Mouse (Mus musculus): ENCODE results near the gene Gm14862.
"Not testable (repeated sequence)": the region's sequence is repeated elsewhere in the genome, so short reads cannot be mapped to it uniquely, and the experiment has no call there.

The Gm14862 gene

DNA sequence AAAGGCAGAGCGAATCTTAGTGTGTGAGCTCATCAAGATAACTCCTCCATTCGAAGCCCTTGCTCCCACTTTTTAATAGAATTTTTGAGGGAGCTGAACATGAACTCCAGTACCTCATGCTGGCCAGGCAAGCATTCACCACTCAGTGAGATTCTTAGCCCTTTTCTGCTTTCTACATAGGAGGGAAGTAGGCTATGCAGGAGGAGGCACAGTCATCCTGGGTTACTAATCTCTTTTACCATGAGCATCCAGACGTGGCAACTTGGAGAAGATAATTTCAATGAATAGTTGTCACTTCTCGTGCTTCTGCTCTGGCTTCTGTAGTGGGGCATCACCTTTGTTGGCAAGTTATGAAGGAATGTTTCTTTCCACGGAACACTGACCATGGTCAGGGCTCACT lies at the start of gene Gm14862:
TSS of gene Gm14862 (minus strand) at position 134 of the 400 bp plus-strand sequence.
- DNase-seq (ENCODE audit: low spot score in 2 of 2): no peak

DNA sequence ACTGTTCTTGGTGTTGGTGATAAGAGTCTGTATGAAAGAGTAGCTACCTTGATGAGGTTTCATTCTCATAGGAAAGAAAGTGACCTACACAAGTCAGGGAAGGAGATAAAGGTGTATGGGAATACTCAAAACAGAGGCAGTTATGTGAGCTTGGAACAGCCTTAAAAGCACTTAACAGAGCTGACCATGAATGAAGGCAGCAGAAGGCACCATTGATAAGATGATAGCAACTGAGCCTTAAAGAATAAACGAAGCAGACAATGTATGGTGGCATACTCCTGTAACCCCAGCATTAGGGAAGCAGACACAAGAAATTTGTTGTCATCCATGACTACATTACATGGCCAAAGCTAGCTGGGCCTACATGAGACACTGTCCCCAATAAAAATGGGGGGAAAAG lies 46.8 kb upstream of the Gm14862 start:
- no peak for DNase-seq (ENCODE audit: low spot score in 2 of 2)

DNA sequence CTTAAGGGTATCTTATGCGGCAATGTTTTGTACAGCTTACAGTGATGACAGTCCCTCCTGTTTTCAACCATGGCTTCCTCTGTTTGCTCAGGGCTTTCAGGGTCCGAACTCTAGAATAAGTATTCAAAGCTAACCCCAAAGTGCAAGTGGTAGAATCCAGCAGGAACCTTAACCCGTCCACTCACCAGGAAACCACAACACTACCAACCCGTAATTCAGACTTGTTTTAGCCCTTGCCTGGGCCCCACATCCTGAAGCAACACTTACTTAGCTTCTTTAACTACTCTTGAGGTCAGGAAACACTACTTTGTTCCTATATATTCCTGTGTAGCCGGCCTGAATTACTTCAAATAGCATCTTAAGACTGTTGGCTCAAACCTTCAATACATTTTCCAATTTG lies 46.1 kb upstream of the Gm14862 start:
- DNase-seq (ENCODE audit: low spot score in 2 of 2): no peak

DNA sequence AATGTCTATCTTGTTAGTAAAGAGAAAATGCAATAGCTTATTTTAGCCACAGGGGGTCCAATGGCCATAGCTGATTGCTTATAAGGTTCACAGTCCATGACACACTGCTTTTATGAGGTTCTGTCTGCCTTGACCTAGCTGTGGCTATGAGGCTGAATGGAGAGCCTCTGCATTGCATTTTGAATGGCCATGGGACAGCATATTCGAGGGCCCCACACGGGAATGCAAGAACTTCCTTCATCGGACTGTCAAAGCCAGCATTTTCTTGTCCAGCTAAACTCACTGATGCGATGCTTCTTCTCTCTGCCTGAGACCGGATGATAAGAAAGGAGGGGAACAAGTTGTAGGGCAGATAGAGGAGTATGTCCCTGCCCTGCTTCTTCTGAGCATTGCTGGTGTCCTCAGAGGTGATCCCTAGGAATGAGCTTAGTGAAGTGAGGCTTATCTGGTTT lies 41.7 kb upstream of the Gm14862 start:
- DNase-seq (ENCODE audit: low spot score in 2 of 2): no peak

DNA sequence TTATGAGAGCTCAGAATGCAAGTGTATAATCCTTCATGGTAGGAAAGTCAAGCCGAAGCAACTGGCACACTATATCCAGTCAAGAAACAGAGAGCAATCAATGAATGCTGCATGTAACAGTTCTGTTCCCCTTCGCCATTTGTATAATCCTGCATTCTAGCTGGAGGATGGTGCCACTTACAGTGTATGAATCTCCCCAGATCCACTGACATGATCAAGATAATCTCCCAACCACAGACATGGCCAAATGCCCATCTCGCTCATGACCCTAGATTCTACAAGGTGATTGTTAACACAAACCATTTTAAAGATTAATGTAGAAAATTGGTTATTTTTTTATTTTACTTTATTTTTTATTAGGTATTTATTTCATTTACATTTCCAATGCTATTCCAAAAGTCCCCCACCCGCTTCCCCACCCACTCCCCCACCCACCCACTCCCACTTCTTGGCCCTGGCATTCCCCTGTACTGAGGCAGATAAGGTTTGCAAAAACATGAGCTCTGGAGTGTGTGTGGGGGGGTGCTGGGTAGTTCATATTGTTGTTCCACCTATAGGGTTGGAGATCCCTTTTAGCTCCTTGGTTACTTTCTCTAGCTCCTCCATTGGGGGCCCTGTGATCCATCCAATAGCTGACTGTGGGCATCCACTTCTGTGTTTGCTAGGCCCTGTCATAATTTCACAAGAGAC lies 36.6 kb upstream of the Gm14862 start:
- DNase-seq (ENCODE audit: low spot score in 2 of 2): not testable (repeated sequence)

DNA sequence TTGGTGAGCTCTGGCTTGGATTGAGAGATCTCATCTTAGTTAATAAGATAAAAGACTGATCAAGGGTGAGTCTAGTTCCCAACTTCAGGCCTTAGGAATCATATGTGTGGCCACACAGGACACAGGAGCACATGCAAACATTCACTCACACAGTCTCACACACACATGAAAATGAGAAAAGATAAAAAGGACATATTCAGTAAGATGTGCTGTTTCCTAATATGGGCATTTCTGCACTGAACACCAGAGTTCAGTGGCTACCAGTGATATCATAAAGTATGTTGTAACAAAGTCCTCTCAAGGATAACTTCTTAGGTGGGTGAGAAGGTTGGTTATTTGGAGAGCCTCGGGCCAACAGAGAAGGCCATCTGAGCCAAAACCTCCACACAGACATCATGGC lies 26.8 kb upstream of the Gm14862 start, which contains the start of gene H2al1m:
TSS of gene H2al1m (plus strand) at position 301 of the 400 bp plus-strand sequence.
- not testable (repeated sequence) for DNase-seq (ENCODE audit: low spot score in 2 of 2)

DNA sequence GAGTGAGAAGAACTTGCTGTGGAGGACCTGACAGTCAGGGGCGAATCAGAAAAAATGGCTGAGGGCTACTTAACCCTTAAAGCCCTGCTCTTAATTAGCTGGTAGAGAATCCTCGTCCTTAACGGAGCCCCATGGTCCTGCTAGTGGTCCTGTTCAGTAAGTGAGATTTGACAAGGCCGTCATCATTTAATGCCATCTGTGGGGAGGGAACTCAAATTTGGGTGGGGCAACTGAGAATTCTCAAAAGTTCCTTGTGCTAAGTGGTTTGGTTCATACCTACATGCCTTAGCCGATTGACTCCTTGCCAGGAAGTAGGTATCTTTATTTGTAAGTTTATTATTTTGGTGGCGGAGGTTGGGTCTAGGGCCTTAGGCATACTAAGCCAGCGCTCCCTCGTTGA lies 17.6 kb upstream of the Gm14862 start:
- no peak for DNase-seq (ENCODE audit: low spot score in 2 of 2)

DNA sequence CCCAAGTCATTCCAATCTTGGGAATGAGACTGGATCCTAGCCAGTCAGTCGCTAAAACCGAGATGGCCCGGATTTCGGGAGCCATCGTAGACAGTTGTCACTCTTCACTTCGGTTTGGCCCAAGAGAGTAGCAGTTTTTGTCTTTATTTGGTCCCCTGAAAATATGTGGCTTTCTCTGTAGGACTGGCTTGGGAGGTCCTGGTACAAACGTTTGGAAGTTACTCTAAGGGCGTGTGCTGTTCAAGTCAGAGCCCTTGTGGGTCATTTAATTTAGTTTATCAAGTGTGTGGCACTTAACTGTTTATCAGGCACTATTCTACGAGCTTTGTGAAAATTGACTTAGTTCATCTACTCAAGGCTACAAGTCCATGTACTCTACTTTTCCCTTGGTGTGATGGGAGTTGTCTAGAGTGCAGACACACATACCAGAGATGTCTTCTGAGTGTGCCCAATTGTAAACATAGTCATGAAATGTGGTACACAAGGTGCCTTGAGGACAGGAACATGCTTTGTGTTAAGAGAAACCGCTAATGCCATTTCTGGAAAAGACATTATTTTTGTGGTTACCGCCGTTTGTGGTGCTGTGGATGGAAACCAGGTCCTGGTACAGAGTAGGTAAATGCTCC lies 16.8 kb upstream of the Gm14862 start:
- no peak for DNase-seq (ENCODE audit: low spot score in 2 of 2)

DNA sequence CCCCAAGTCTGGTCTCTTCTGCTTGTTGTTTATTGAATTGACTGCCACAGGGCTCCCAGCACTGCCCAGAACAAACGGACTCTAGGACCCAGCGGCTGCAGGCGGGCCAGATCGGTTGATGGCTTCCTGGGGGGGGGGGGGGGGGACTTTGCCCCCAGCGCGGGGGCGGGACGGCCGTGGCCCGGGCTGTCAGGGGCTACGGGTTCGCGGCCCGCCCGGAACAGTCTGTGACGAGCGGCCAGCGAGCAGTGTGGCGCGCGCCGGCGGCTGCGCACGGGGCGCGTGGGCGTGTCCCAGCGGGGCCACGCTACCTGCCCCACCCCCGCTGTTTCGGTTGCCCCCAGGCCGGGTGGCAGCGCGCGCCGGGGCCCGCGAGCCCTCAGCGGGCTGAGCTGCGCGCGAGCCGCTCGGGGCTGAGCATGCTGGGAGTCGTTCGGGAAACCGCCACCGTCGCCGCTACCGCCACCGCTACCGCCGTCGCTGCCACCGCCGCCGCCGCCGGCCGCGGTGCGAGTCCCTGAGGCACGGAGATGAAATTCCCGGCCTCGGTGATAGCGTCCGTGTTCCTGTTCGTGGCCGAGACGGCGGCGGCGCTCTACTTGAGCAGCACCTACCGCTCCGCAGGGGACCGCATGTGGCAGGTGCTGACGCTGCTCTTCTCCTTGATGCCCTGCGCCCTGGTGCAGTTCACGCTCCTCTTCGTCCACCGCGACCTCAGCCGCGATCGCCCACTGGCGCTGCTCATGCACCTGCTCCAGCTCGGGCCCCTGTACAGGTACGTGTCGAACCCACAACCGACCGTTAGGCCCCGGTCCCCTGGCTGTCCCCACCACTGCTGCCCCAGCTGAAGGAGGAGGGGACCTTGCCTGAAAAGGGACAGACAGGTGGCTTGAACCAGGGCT lies 16.0 kb upstream of the Gm14862 start, which contains the start of gene Xk:
TSS of gene Xk (plus strand) at position 297 of the 902 bp plus-strand sequence.
- peak; percentile 12 to 27 for DNase-seq (ENCODE audit: low spot score in 2 of 2)

DNA sequence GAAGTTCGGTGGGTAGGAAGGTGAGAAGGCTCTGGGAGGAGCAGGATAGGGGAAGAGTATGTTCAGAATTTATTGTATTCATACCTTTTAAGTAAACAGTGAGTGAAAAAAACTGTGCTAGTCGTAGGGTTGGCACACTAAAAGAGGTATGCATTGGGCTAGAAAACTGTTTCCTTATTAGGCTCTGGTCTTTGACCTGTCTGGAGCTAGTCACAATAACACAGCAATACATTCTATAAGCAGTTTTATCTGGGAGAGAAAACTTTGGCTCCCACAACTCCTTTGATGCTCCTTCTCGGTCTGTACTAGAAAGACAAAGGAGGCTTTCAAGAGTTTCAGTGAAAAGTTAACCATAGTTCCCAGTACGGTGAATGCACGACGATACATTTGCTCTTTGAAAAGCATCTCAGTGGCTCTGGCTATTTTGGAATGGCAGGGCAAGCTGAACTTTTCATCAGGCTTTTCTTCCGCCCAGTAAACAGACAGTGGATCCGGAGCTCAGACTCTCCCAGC lies 15.3 kb upstream of the Gm14862 start:
- DNase-seq (ENCODE audit: low spot score in 2 of 2): no peak

DNA sequence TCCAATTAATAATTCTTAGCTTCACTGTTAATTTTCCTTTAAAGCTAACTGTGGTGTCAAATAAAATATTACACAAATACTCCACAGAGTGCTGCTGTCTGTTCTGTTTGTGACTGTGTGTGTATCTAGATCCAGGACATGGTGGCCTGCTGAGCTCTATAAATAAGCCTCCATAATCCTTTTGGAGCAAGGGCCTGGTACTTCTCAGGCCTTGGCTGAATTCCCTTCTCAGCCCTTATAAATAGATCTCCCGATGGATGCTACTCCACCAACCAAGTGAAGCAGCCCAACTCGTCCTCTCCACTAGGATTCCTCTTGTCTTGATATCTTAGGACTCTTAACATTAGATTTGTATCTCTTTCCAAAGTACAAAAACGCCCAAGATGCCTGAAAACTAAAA lies 14.4 kb upstream of the Gm14862 start:
- no peak for DNase-seq (ENCODE audit: low spot score in 2 of 2)

DNA sequence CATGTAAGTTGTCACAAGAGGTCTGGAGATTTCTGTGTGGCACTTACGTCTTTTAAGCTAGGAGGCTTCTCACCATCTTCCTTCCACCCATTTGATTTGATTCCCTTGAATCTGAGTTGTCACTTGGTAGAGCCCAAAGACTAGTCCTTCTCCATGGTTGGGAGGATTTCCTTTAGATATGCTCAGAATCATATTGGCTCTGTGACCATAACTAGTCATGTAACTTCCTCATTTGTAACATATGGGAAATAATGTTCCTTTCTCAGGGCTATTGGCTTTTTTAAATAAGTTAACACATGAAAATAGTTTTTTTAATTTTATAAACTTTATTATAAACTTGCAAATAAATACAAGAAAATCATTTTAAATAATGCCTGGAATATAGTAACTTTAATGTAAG lies 2.6 kb upstream of the Gm14862 start:
- no peak for DNase-seq (ENCODE audit: low spot score in 2 of 2)

DNA sequence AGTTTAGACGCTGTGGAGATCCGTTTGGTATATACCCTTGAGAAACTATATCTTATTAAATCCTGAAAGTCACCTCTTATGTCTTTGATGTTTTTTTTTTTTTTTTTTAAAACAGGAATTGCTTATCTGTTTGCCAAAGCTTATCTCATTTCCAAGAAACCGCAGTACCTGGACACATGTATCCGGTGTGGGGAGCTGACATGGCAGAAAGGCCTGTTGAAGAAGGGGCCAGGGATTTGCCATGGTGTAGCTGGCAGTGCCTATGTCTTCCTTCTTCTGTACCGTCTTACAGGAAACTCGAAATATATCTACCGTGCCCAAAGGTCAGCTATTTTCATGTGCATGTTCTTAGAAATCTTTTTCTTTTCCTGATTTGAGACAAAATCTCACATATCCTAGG lies 1.1 kb upstream of the Gm14862 start:
- no peak for DNase-seq (ENCODE audit: low spot score in 2 of 2)

DNA sequence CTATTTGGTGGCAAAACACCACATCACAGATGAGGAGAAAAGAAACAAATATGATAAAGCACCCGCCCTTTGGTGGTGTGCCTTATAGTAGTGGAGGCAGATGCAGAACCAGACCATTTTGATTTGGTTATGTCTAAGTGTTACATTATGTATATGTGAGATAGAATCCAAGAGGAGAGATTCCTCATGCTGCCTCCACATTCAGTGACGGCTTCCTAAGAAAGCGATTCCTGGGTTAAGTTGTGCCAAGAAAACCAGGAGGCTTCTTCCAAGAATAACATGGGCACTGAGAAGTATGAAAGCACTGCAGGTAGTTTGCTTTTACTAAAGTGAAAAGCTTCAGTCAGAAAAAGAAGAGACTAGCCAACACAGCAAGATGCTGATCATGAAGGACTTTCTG lies 1.8 kb downstream of the Gm14862 start:
- no peak for DNase-seq (ENCODE audit: low spot score in 2 of 2)

DNA sequence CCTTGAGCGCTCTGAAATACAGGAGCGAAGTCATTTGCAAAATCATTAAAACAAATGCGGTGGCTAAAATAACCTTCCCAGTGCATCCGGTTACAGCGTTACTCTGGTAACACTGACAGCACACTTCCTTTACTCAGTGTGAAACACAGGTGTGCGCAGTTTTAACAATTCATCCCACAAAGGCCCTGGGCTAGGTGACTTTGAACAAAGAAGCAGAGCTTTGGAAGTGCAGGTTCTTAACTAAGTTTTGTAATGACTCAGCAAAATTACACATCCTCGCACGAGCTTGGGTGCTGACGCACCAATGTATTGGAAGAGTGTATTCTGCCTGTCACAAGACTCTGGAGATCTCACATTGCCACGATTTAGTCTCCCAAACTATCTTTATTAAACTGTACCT lies 2.7 kb downstream of the Gm14862 start:
- no peak for DNase-seq (ENCODE audit: low spot score in 2 of 2)

DNA sequence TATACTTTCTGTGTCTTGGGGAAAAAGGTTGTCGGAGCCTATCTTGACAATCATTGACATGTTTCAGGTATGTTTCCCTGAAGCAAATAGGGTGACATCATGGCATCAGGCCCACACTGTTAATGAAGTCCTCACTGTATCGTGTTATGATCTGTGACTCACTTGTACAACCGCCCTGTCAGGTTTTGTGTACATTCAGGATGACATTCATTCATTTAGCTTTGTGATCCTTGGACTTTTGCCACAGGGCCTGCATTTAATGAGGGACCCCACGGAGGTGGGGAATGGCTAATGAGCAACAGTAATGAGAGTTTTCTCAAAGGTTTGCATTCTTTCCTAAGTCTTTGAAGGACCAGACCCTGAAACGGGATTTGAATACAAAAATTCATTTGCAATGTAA lies 7.8 kb downstream of the Gm14862 start:
- DNase-seq (ENCODE audit: low spot score in 2 of 2): no peak

DNA sequence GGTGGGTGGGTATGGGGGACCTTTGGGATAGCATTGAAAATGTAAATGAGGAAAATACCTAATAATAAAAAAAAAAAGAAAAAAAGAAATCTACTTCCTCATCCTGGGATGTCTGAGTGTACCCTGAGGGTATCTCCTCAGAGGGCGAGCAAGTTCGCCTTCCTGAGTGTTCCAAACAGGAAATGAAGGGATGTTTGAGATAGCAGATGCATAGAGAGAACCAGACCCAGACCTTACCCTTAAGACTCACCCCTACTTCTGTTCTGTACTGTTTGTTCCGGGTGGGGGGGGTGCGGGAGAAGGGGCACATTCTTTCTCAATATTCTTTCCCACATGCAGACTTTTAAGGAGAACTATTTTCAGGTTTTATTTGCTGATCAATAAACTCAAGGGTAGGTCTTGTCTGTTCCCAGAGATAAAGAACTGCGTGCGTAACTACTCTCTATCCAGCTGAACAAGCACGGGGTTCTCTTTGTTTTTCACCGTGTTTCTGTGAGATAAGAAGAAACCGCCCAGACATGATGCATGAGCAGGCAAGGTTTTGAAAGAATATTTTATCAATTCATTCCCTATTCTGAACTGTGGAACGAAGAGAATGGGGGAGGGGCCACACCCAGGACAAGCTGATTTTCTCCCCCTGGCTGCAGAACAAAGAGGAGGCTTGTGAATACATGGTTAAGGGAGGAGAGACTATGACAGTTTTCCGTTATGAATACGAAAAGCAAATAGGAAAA lies 11.9 kb downstream of the Gm14862 start:
- DNase-seq (ENCODE audit: low spot score in 2 of 2): no peak

DNA sequence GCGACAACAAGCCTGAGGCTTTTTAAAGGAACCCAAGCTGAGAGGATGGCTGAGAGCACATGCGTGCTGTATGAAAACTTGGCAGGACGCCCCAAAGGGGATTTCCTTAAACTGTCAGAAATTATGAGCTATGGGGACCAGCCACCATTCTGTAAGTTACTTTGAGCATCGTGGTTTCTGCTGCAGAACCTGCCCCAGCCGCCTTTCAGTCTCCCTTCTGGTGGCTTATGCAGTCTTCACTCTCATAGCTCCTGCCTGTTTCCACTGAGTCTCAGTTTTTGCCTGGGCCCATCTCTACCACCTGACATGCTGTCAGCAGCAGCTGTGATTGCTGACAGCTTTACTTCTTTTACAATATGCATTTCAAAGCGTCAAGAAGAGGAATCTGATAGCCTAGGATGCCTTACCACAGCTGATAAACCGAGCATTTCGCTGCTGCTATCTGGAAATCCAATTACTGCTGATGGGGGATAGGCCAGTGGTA lies 13.3 kb downstream of the Gm14862 start:
- DNase-seq (ENCODE audit: low spot score in 2 of 2): peak in 1 of 2 experiments; percentile 4

DNA sequence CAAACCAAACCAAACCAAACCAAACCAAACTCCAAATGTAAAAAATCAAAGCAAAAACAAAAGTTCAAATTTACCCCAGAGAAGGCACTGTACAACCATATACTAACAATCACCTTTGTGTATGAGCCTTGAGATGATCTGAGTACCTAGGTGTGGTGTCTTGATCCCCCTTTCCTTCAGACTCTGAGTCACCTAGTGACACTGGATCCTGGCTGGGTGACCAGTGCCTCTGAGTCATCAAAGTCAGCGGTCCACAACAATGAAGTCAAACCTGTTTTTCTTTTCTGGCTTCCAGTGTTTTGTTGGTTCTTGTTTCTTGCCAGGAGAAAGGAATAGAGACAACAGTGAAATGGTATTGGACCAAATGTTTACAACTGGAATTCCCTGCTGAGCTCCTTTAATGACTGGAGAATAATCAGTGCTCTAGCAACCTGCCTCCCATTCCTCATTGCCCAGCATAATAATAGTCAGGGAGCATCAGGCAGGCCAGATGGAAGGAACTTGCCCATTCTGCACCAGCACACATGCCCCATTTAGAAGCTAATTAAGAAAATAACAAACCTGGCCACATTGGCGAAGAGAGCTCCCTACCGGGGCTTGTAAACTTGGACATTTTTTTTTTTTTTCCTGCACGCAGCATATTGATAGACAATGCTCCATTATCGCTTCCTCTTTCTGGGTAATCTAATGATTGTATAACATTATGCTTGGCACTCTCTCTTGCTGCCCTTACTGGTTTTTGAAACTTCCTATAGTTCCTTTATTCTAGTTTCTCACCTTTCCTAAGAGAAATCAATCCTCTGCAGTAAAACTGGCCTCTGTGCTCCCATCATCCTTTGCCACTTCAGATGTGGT lies 15.7 kb downstream of the Gm14862 start:
- no peak for DNase-seq (ENCODE audit: low spot score in 2 of 2)

DNA sequence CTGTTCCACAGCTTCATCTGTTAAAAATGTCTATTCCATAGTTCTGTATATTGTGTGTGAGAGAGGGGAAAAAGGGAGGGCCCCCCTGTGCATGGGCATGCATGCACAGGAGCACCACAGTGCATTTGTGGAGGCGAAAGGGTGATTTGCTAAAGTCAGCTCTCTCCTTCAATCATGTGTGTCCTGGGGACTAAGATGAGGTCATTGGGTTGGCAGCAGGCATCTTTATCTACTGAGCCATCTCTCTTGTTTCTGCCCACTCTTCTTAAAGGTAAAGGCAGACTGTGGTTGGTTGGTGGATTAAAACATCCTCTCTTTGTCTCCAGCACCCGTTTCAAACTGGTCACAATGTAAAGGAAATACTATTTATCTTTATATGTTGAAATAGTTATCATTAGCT lies 29.6 kb downstream of the Gm14862 start:
- DNase-seq (ENCODE audit: low spot score in 2 of 2): no peak
